Mouse (Mus musculus): ENCODE results near the gene Tnfsf14.

GRCm38 (mm10) chr17:57188510-57189192 lies 5.3 kb downstream of the Tnfsf14 start:
- TF ChIP-seq CTCF (IDR thresholded peaks at IDR 0.05) (no peak), EP300 (IDR thresholded peaks at IDR 0.05) (no peak)

All from lung, postnatal 0 days (tissue).